Mouse (Mus musculus) heart, embryonic 15.5 days (tissue): ENCODE measurements around the gene Sfrp5. TPM values are rescaled to one million over a fixed set of nuclear protein-coding genes. Genes with fewer than 3 reads are reported as not detected.

Experiments
- ATAC-seq: fragments of 200-750 bp; cut with Nextera tagmentation; replicated peaks from 2 replicates; pipeline ENCODE4 v1.8.0; 2017; ENCODE audit warnings: low read depth, moderate TSS enrichment; ENCODE audit not compliant: insufficient number of reproducible peaks, insufficient read depth, low FRiP score
- H3K27ac ChIP-seq: fragments of 300-500 bp; sonication (generic); 2 replicates; pipeline ENCODE4 v1.5.1; 2015; ENCODE audit warnings: mild to moderate bottlenecking, inconsistent platforms
- H3K27me3 ChIP-seq: fragments of 300-500 bp; sonication (generic); 2 replicates; pipeline ENCODE4 v1.6.1; 2015; ENCODE audit warnings: inconsistent platforms
- H3K36me3 ChIP-seq: fragments of 300-500 bp; sonication (generic); 2 replicates; pipeline ENCODE4 v1.6.1; 2015; ENCODE audit warnings: mild to moderate bottlenecking, inconsistent platforms
- H3K4me1 ChIP-seq: fragments of 300-500 bp; sonication (generic); replicated peaks from 2 replicates; pipeline ENCODE4 v1.6.1; 2015; ENCODE audit warnings: inconsistent platforms
- H3K4me2 ChIP-seq: fragments of 300-500 bp; sonication (generic); 2 replicates; pipeline ENCODE4 v1.6.1; 2015; ENCODE audit warnings: inconsistent platforms, mild to moderate bottlenecking, moderate library complexity
- H3K4me3 ChIP-seq: fragments of 300-500 bp; sonication (generic); 2 replicates; pipeline ENCODE4 v1.5.1; 2015; ENCODE audit warnings: mild to moderate bottlenecking, inconsistent platforms
- H3K9ac ChIP-seq: fragments of 300-500 bp; sonication (generic); 2 replicates; pipeline ENCODE4 v1.6.1; 2015; ENCODE audit warnings: mild to moderate bottlenecking, inconsistent platforms
- H3K9me3 ChIP-seq: fragments of 300-500 bp; sonication (generic); replicated peaks from 2 replicates; pipeline ENCODE4 v1.6.1; 2016; ENCODE audit warnings: inconsistent platforms
- WGBS: fragments of 180-500 bp; shearing (Covaris S2); methylation state at CpG from one replicate; pipeline ENCODE4 v1.1.7; 2015; ENCODE audit warnings: mixed read lengths; 5-methylcytosine and 5-hydroxymethylcytosine counted together
- polyA plus RNA-seq: library from polyadenylated mRNA; unstranded; fragments of >200 nt; fragmentation: Nextera tagmentation; extraction: Ambion mirVana; gene quantifications from 2 replicates; pipeline ENCODE4 v1.2.1, GENCODE M21; 2015

Sfrp5 gene
- polyA plus RNA-seq, 1 experiment from 2014 or later: 4.1 TPM

- Histone ChIP-seq H3K27ac (no peak overlapping the region), H3K9ac (no peak overlapping the region), H3K4me2 (no peak overlapping the region), H3K9me3 (no peaks in the 10 kb centered on the region), H3K36me3 (no peaks in the 10 kb centered on the region), H3K4me3 (no peak overlapping the region), H3K4me1 (peaks cover 14% of the 10 kb centered on the region), H3K27me3 (peaks cover 23% of the 10 kb centered on the region)
- no peak for ATAC-seq
- 55% methylated on average over 10 of the region's 10 CpGs for WGBS
These were observed 32.6 kb downstream of the Sfrp5 start for GRCm38 (mm10) chr19:42169322-42169975.

- Histone ChIP-seq H3K4me2 (no peak overlapping the region), H3K9ac (no peak overlapping the region), H3K4me3 (no peak overlapping the region), H3K9me3 (no peaks in the 10 kb centered on the region), H3K27ac (no peak overlapping the region), H3K36me3 (no peaks in the 10 kb centered on the region), H3K4me1 (peaks cover 14% of the 10 kb centered on the region), H3K27me3 (peaks cover 23% of the 10 kb centered on the region)
- ATAC-seq: no peak
- 59% methylated on average over 9 of the region's 9 CpGs for WGBS
These were observed 34.6 kb downstream of the Sfrp5 start for GRCm38 (mm10) chr19:42167489-42167888.

GRCm38 (mm10) chr19:42166766-42167165 is 35.3 kb downstream of the Sfrp5 start:
- Histone ChIP-seq H3K36me3 (no peaks in the 10 kb centered on the region), H3K27me3 (peaks cover 23% of the 10 kb centered on the region), H3K4me1 (peaks cover 14% of the 10 kb centered on the region), H3K4me2 (no peak overlapping the region), H3K9ac (no peak overlapping the region), H3K27ac (no peak overlapping the region), H3K9me3 (no peaks in the 10 kb centered on the region), H3K4me3 (no peak overlapping the region)
- ATAC-seq: no peak
- WGBS: 43% methylated on average over 3 of the region's 3 CpGs

GRCm38 (mm10) chr19:42166130-42166529 is 35.9 kb downstream of the Sfrp5 start:
- Histone ChIP-seq H3K36me3 (no peaks in the 10 kb centered on the region), H3K9me3 (no peaks in the 10 kb centered on the region), H3K27ac (no peak overlapping the region), H3K27me3 (peaks cover 23% of the 10 kb centered on the region), H3K4me3 (peak overlapping the region; percentile 36), H3K9ac (no peak overlapping the region), H3K4me2 (peak overlapping the region; percentile 59), H3K4me1 (peaks cover 8% of the 10 kb centered on the region)
- ATAC-seq: no peak
- WGBS: 2% methylated on average over 12 of the region's 12 CpGs

GRCm38 (mm10) chr19:42164188-42164587 is 37.9 kb downstream of the Sfrp5 start:
- peaks cover 21% of the 10 kb centered on the region for H3K27me3 ChIP-seq
- no peaks in the 10 kb centered on the region; the same call in 1 of the 2 replicates for H3K4me1 ChIP-seq
- no peak overlapping the region for H3K9ac ChIP-seq
- H3K36me3 ChIP-seq: no peaks in the 10 kb centered on the region
- no peak overlapping the region for H3K4me3 ChIP-seq
- no peak for ATAC-seq
- WGBS: 54% methylated on average over 7 of the region's 7 CpGs
- no peak overlapping the region for H3K27ac ChIP-seq
- H3K9me3 ChIP-seq: no peaks in the 10 kb centered on the region
- H3K4me2 ChIP-seq: no peak overlapping the region

- Histone ChIP-seq H3K36me3 (no peaks in the 10 kb centered on the region), H3K4me2 (no peak within 1 kb of the TSS), H3K27ac (no peak within 1 kb of the TSS), H3K27me3 (peaks cover 17% of the 10 kb centered on the region), H3K4me3 (no peak within 1 kb of the TSS), H3K4me1 (peaks cover under 1% of the 10 kb centered on the region; the same call in 1 of the 2 replicates), H3K9me3 (no peaks in the 10 kb centered on the region), H3K9ac (no peak within 1 kb of the TSS)
- ATAC-seq: no peak
- 55% methylated on average over 5 of the region's 5 CpGs for WGBS
These were observed 38.3 kb downstream of the Sfrp5 start, which contains the start of gene Zfyve27 for GRCm38 (mm10) chr19:42163764-42164163. Gene Zfyve27, plus strand, starts transcription at chr19:42163951.

GRCm38 (mm10) chr19:42158246-42159017 is 43.6 kb downstream of the Sfrp5 start:
- no peak for ATAC-seq
- WGBS: 28% methylated on average over 13 of the region's 13 CpGs
- H3K4me2 ChIP-seq: no peak overlapping the region
- no peak overlapping the region for H3K9ac ChIP-seq
- H3K4me3 ChIP-seq: no peak overlapping the region
- H3K9me3 ChIP-seq: no peaks in the 10 kb centered on the region
- no peak overlapping the region for H3K27ac ChIP-seq
- no peaks in the 10 kb centered on the region for H3K36me3 ChIP-seq
- peaks cover 3% of the 10 kb centered on the region; the same call in 1 of the 2 replicates for H3K4me1 ChIP-seq
- H3K27me3 ChIP-seq: no peaks in the 10 kb centered on the region

GRCm38 (mm10) chr19:42157493-42158237 is 44.4 kb downstream of the Sfrp5 start:
- H3K36me3 ChIP-seq: no peaks in the 10 kb centered on the region
- no peak overlapping the region for H3K4me2 ChIP-seq
- no peak overlapping the region for H3K27ac ChIP-seq
- no peak overlapping the region for H3K4me3 ChIP-seq
- ATAC-seq: no peak
- H3K9me3 ChIP-seq: no peaks in the 10 kb centered on the region
- no peak overlapping the region for H3K9ac ChIP-seq
- H3K27me3 ChIP-seq: no peaks in the 10 kb centered on the region
- 42% methylated on average over 12 of the region's 12 CpGs for WGBS
- H3K4me1 ChIP-seq: peaks cover 3% of the 10 kb centered on the region; the same call in 1 of the 2 replicates

GRCm38 (mm10) chr19:42151990-42152389 is 50.1 kb downstream of the Sfrp5 start:
- Histone ChIP-seq H3K9ac (no peak overlapping the region), H3K9me3 (no peaks in the 10 kb centered on the region), H3K27ac (peak overlapping the region; percentile 35), H3K4me3 (no peak overlapping the region), H3K27me3 (no peaks in the 10 kb centered on the region), H3K4me1 (peaks cover 44% of the 10 kb centered on the region), H3K36me3 (no peaks in the 10 kb centered on the region), H3K4me2 (no peak overlapping the region)
- WGBS: 4% methylated on average over 6 of the region's 6 CpGs
- peak; percentile 10; the same call in 1 of the 2 replicates for ATAC-seq

GRCm38 (mm10) chr19:42148569-42148860 is 53.5 kb downstream of the Sfrp5 start:
- 14% methylated on average over 7 of the region's 7 CpGs for WGBS
- peaks cover 57% of the 10 kb centered on the region for H3K4me1 ChIP-seq
- H3K27me3 ChIP-seq: no peaks in the 10 kb centered on the region
- H3K9me3 ChIP-seq: no peaks in the 10 kb centered on the region
- H3K9ac ChIP-seq: peak overlapping the region; percentile 88
- H3K4me3 ChIP-seq: peak overlapping the region; percentile 79
- H3K4me2 ChIP-seq: peak overlapping the region; percentile 90
- ATAC-seq: no peak; the same call in 1 of the 2 replicates
- H3K27ac ChIP-seq: peak overlapping the region; percentile 91
- no peaks in the 10 kb centered on the region for H3K36me3 ChIP-seq
